Mouse (Mus musculus): Measurements from ENCODE around the gene Angpt4. TPM values are rescaled to one million over a fixed set of nuclear protein-coding genes. Genes with fewer than 3 reads are reported as not detected.

Gene Angpt4
- total and polyA plus RNA-seq, 3 experiments, result 0.04 TPM; not detected in 2

DNA sequence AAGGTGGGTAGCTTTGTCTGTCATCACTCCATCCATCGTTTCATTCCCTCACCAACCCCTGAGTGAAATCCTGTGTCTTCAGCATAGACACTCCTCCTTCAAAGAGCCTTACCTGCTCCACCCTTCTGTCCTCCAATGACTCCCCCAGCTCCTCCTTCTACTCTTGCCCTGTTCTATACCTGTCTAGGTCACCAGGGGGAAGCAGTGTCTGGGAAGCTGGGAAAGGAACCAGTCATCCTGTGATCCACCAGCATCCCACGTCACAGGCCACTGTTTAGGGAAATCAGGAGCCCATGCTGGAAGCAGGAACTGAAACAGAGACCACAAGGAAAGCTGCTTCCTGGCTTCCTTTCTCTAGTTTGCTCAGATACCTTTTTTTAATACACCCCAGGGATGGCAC lies 31.2 kb upstream of the Angpt4 start:
- dilution Hi-C loops (cut with MboI; ENCODE audit: extremely low pct_ligation_motif_present, extremely low pct_unique_long_range_greater_than_20kb, low sequenced_read_pairs) (no loop called here), in situ Hi-C loops (cut with MboI; ENCODE audit: low pct_ligation_motif_present, low pct_unique_long_range_greater_than_20kb, low sequenced_read_pairs) (loop anchor here (10.0 kb wide), 1 partner anchor 125 kb away; no protein-coding TSS in a partner anchor)
- Histone ChIP-seq H3K4me2 (ENCODE audit: insufficient read depth, low read depth, poor library complexity, severe bottlenecking) (no peak overlapping the region), H3K27me3 (replicated peaks) (peaks cover 54% of the 10 kb centered on the region), H3K79me2 (replicated peaks; ENCODE audit: control insufficient read depth, extremely low read depth, insufficient read depth, poor library complexity, severe bottlenecking) (no peaks in the 10 kb centered on the region), H3K4me1 (ENCODE audit: control insufficient read depth in 1 of 2, insufficient read depth in 2 of 2) (no peaks in the 10 kb centered on the region), H3K36me3 (replicated peaks in 1 of 2; ENCODE audit: control insufficient read depth in 1 of 2, insufficient read depth in 1 of 2, low read length in 1 of 2) (no peaks in the 10 kb centered on the region), H3K4me3 (replicated peaks in 1 of 3; ENCODE audit: low read depth in 2 of 3, low read length in 2 of 3, poor library complexity in 1 of 3) (no peak overlapping the region), H3K27ac (ENCODE audit: insufficient read depth, low read depth) (no peak overlapping the region), H3K9me3 (replicated peaks; ENCODE audit: low read length) (no peaks in the 10 kb centered on the region), H3K9ac (ENCODE audit: insufficient read depth, low read depth) (no peak overlapping the region)
- no peak for DNase-seq (ENCODE audit: extremely low read depth)
- peak in 1 of 2 experiments; percentile 21; a peak in 1 of 4 replicates for TF ChIP-seq CTCF (conservative IDR thresholded peaks at IDR 0.05 in 1 of 2, IDR thresholded peaks at IDR 0.05 in 1 of 2; ENCODE audit: low read depth in 2 of 2, low read length in 2 of 2)
- no peak for TF ChIP-seq TCF12 (IDR thresholded peaks at IDR 0.05; ENCODE audit: low read depth, low read length)

DNA sequence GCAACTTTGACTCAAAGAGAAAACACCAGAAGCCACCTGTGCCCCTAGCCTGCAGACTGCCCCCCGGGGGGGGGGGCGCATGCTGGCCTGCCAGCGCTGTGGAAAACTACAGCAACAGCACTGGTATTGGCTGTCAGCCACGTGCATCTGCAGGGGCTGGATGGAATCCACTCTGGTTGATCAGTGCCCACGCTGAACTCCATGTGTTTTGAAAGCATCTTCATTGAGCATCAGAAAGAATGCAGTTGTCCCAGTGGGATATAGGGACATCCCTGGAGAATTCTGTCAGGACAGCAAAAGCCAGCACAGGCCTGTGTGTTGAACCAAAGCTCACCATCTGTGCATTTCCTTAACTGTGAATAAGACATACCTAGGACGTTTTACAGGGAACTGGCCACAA lies 20.0 kb upstream of the Angpt4 start:
- dilution Hi-C loops (cut with MboI; ENCODE audit: extremely low pct_ligation_motif_present, extremely low pct_unique_long_range_greater_than_20kb, low sequenced_read_pairs), result no loop called here
- no peaks in the 10 kb centered on the region for H3K9me3 ChIP-seq (replicated peaks; ENCODE audit: low read length)
- no peak overlapping the region for H3K27ac ChIP-seq (ENCODE audit: insufficient read depth, low read depth)
- no peaks in the 10 kb centered on the region for H3K36me3 ChIP-seq (replicated peaks in 1 of 2; ENCODE audit: control insufficient read depth in 1 of 2, insufficient read depth in 1 of 2, low read length in 1 of 2)
- TF ChIP-seq E2F4 (IDR thresholded peaks at IDR 0.05; ENCODE audit: insufficient replicate concordance, low read depth, low read length) (no peak), MAZ (IDR thresholded peaks at IDR 0.05; ENCODE audit: low read depth, low read length) (no peak), JUND (conservative IDR thresholded peaks at IDR 0.05; ENCODE audit: low read depth, low read length) (no peak)
- peaks cover 85% of the 10 kb centered on the region for H3K27me3 ChIP-seq (replicated peaks)
- H3K4me2 ChIP-seq (ENCODE audit: insufficient read depth, low read depth, poor library complexity, severe bottlenecking), result no peak overlapping the region
- no peaks in the 10 kb centered on the region for H3K4me1 ChIP-seq (ENCODE audit: control insufficient read depth in 1 of 2, insufficient read depth in 2 of 2)
- no peak overlapping the region for H3K4me3 ChIP-seq (replicated peaks in 1 of 3; ENCODE audit: low read depth in 2 of 3, low read length in 2 of 3, poor library complexity in 1 of 3)
- in situ Hi-C loops (cut with MboI; ENCODE audit: low pct_ligation_motif_present, low pct_unique_long_range_greater_than_20kb, low sequenced_read_pairs), result no loop called here
- no peak for DNase-seq (ENCODE audit: extremely low read depth)
- no peak overlapping the region for H3K9ac ChIP-seq (ENCODE audit: insufficient read depth, low read depth)
- H3K79me2 ChIP-seq (replicated peaks; ENCODE audit: control insufficient read depth, extremely low read depth, insufficient read depth, poor library complexity, severe bottlenecking), result no peaks in the 10 kb centered on the region

DNA sequence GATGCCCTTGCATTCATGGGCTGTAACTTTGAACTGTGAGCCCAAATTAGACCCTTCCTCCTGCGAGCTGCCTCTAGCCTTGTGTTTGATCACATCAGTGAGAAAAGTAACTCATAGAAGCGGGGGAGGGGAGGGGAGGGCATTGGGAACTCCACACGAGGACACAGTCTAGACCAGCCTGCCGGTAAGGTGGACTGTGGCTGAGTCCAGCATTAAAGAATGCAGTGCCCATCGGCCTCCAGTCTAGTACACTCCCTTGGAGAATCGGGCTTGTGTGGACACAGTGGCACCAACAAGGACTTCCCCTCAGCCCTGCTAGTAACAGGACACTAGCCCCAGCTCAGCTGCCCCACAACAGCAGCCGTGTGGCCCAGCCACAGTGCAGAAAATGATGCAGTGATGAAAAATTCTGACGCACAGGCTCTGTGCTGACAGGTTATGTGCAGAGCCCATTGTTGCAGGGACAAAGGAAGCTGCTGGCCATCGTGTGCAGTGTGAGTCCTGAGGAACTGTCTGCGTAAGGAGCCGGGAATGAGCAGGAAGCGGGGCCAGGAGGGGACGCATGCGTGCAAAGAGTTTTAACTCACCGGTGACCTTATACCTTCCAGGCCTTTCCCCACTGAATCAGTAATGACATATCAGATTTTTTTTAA lies 17.8 kb upstream of the Angpt4 start:
- Histone ChIP-seq H3K79me2 (replicated peaks; ENCODE audit: control insufficient read depth, extremely low read depth, insufficient read depth, poor library complexity, severe bottlenecking) (no peaks in the 10 kb centered on the region), H3K27me3 (replicated peaks) (peaks cover 87% of the 10 kb centered on the region), H3K4me3 (replicated peaks in 1 of 3; ENCODE audit: low read depth in 2 of 3, low read length in 2 of 3, poor library complexity in 1 of 3) (no peak overlapping the region), H3K9ac (ENCODE audit: insufficient read depth, low read depth) (no peak overlapping the region), H3K4me1 (ENCODE audit: control insufficient read depth in 1 of 2, insufficient read depth in 2 of 2) (no peaks in the 10 kb centered on the region), H3K36me3 (replicated peaks in 1 of 2; ENCODE audit: control insufficient read depth in 1 of 2, insufficient read depth in 1 of 2, low read length in 1 of 2) (no peaks in the 10 kb centered on the region), H3K9me3 (replicated peaks; ENCODE audit: low read length) (peaks cover 3% of the 10 kb centered on the region), H3K27ac (ENCODE audit: insufficient read depth, low read depth) (no peak overlapping the region), H3K4me2 (ENCODE audit: insufficient read depth, low read depth, poor library complexity, severe bottlenecking) (no peak overlapping the region)
- dilution Hi-C loops (cut with MboI; ENCODE audit: extremely low pct_ligation_motif_present, extremely low pct_unique_long_range_greater_than_20kb, low sequenced_read_pairs) (no loop called here), in situ Hi-C loops (cut with MboI; ENCODE audit: low pct_ligation_motif_present, low pct_unique_long_range_greater_than_20kb, low sequenced_read_pairs) (no loop called here)
- no peak for DNase-seq (ENCODE audit: extremely low read depth)
- TF ChIP-seq KAT2A (IDR thresholded peaks at IDR 0.05; ENCODE audit: insufficient replicate concordance, low read length) (no peak), POLR2AphosphoS2 (IDR thresholded peaks at IDR 0.05; ENCODE audit: low read depth, low read length) (no peak), IRF4 (IDR thresholded peaks at IDR 0.05; ENCODE audit: low read depth, low read length) (no peak), RAD21 (IDR thresholded peaks at IDR 0.05; ENCODE audit: low read depth, low read length) (no peak), MYC (IDR thresholded peaks at IDR 0.05; ENCODE audit: low read depth, low read length) (no peak), MEF2A (IDR thresholded peaks at IDR 0.05; ENCODE audit: borderline replicate concordance, low read depth, low read length) (no peak), HCFC1 (IDR thresholded peaks at IDR 0.05; ENCODE audit: low read depth, low read length) (no peak), CHD1 (IDR thresholded peaks at IDR 0.05; ENCODE audit: low read depth, low read length) (no peak), CHD2 (IDR thresholded peaks at IDR 0.05; ENCODE audit: low read length) (no peak), TBP (conservative IDR thresholded peaks at IDR 0.05; ENCODE audit: low read depth, low read length) (no peak), PAX5 (IDR thresholded peaks at IDR 0.05; ENCODE audit: low read length) (no peak), MAZ (IDR thresholded peaks at IDR 0.05; ENCODE audit: low read depth, low read length) (no peak), UBTF (IDR thresholded peaks at IDR 0.05; ENCODE audit: low read depth, low read length) (no peak), GABPA (IDR thresholded peaks at IDR 0.05; ENCODE audit: insufficient replicate concordance, low read depth, low read length) (no peak), RCOR1 (conservative IDR thresholded peaks at IDR 0.05; ENCODE audit: low read depth, low read length) (no peak), ELF1 (IDR thresholded peaks at IDR 0.05; ENCODE audit: low read depth, low read length) (no peak), POLR2A (IDR thresholded peaks at IDR 0.05; ENCODE audit: low read depth, low read length) (no peak)
